Mouse (Mus musculus) embryonic fibroblast, embryonic 13.5 days (primary cell): ENCODE results near the gene Rnf168.

Source experiments
- CTCF ChIP-seq: IDR thresholded peaks from 2 replicates; pipeline ENCODE4 v1.5.1; 2011; ENCODE audit warnings: mild to moderate bottlenecking, control low read depth, low read length, moderate library complexity, borderline replicate concordance; ENCODE audit not compliant: insufficient read depth
- POLR2A ChIP-seq: IDR thresholded peaks from 2 replicates; pipeline ENCODE4 v1.6.1; 2011; ENCODE audit warnings: low read depth, mild to moderate bottlenecking, control low read depth, low read length, moderate library complexity

DNA sequence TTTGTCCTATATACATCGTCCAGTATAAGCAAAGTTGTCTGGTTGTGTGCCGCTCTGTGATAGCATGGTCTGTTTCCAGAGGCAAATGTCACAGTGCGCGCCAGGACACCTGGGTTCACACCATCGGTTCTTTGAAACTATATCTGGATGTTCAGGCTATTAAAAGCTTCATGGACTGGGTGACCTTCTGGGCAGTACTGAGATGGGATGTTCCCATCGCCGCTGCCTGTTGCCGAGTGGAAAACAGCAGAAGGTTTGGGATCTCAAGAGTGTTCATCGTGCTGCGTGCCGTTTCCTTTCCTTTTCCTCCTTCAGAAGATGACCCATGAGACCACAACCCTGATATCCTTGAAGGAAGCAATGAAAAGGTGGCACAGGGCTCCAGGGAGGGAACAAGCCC, 6.0 kb upstream of the Rnf168 start, which contains the start of gene Smco1:
- TF ChIP-seq POLR2A (no peak), CTCF (no peak)
